Mouse (Mus musculus): ENCODE measurements around the gene Slc44a5.

DNA sequence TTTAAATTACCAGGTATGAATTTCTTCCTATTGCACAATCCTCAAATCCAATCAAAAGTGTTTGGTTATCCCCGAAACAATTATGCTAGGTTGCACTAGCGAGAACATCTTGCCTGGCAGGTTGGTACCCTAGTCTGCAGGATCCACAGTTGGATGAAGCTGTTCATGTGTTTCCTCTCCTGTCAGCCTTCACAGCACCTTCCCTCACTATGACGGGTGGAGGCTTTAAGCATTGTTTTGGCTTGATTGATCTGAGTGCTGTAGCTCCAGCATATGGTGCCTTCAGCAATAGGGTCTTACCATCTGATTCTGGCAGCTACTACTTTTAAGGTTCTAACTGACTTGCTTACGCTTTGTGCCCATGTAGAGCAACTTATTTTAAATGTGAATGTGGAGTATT is 176.5 kb downstream of the Slc44a5 start:
- no peak for TF ChIP-seq POLR2A (IDR thresholded peaks at IDR 0.05; ENCODE audit: borderline replicate concordance, extremely low read depth, low read depth, low read length)
- no peak for TF ChIP-seq CTCF (IDR thresholded peaks at IDR 0.05; ENCODE audit: insufficient read depth, low read length)
